Mouse (Mus musculus) ZHBTc4 (cell line): ENCODE data around the gene Mpv17l.
"Not testable (repeated sequence)": the region's sequence is repeated elsewhere in the genome, so short reads cannot be mapped to it uniquely, and the experiment has no call there.

ENCODE experiments used
- DNase-seq: peaks from one replicate; pipeline ENCODE4 v3.0.0-alpha.2; 2011; ENCODE audit warnings: low read depth, low spot score

The Mpv17l gene

GRCm38 (mm10) chr16:13902888-13903483 lies at the start of gene Mpv17l, which contains the start of gene Pdxdc1:
Gene Mpv17l, plus strand, starts transcription at chr16:13903161.
Gene Pdxdc1, minus strand, starts transcription at chr16:13903131.
- DNase-seq, result peak; percentile 98

GRCm38 (mm10) chr16:13853886-13854285 lies 49.1 kb upstream of the Mpv17l start:
- peak; percentile 57 for DNase-seq

GRCm38 (mm10) chr16:13866076-13866475 lies 36.9 kb upstream of the Mpv17l start:
- no peak for DNase-seq

GRCm38 (mm10) chr16:13866616-13867015 lies 36.3 kb upstream of the Mpv17l start:
- no peak for DNase-seq

- DNase-seq, result peak; percentile 50
Measured at GRCm38 (mm10) chr16:13867406-13867805, 35.6 kb upstream of the Mpv17l start.

GRCm38 (mm10) chr16:13867910-13868514 lies 34.9 kb upstream of the Mpv17l start:
- DNase-seq, result peak; percentile 46

GRCm38 (mm10) chr16:13875483-13875882 lies 27.5 kb upstream of the Mpv17l start:
- no peak for DNase-seq

GRCm38 (mm10) chr16:13883094-13883774 lies 19.7 kb upstream of the Mpv17l start:
- DNase-seq, result no peak

GRCm38 (mm10) chr16:13890449-13890848 lies 12.5 kb upstream of the Mpv17l start:
- DNase-seq, result no peak

- DNase-seq, result no peak
Measured at GRCm38 (mm10) chr16:13892850-13893249, 10.1 kb upstream of the Mpv17l start.

- DNase-seq, result no peak
Measured at GRCm38 (mm10) chr16:13894097-13894496, 8.9 kb upstream of the Mpv17l start.

GRCm38 (mm10) chr16:13895740-13896139 lies 7.2 kb upstream of the Mpv17l start:
- no peak for DNase-seq

- DNase-seq, result no peak
Measured at GRCm38 (mm10) chr16:13896357-13896756, 6.6 kb upstream of the Mpv17l start.

- DNase-seq, result no peak
Measured at GRCm38 (mm10) chr16:13898981-13899380, 4.0 kb upstream of the Mpv17l start.

GRCm38 (mm10) chr16:13902397-13902831 lies 547 bp upstream of the Mpv17l start:
- DNase-seq, result peak; percentile 74

GRCm38 (mm10) chr16:13903488-13903887 lies 527 bp downstream of the Mpv17l start:
- peak; percentile 91 for DNase-seq

GRCm38 (mm10) chr16:13907297-13907696 lies 4.3 kb downstream of the Mpv17l start:
- no peak for DNase-seq

- DNase-seq, result no peak
Measured at GRCm38 (mm10) chr16:13920093-13920492, 17.1 kb downstream of the Mpv17l start.

- DNase-seq, result peak; percentile 88
Measured at GRCm38 (mm10) chr16:13921063-13921462, 18.1 kb downstream of the Mpv17l start.

- DNase-seq, result peak; percentile 63
Measured at GRCm38 (mm10) chr16:13921781-13922180, 18.8 kb downstream of the Mpv17l start.

- not testable (repeated sequence) for DNase-seq
Measured at GRCm38 (mm10) chr16:13922499-13922898, 19.5 kb downstream of the Mpv17l start.

GRCm38 (mm10) chr16:13922966-13923365 lies 20.0 kb downstream of the Mpv17l start:
- not testable (repeated sequence) for DNase-seq
